Mouse (Mus musculus): ENCODE measurements around the gene Gabrb1. TPM values are rescaled to one million over a fixed set of nuclear protein-coding genes. Genes with fewer than 3 reads are reported as not detected.

The Gabrb1 gene
- polyA plus RNA-seq, 1 experiment = 0.22 TPM

DNA sequence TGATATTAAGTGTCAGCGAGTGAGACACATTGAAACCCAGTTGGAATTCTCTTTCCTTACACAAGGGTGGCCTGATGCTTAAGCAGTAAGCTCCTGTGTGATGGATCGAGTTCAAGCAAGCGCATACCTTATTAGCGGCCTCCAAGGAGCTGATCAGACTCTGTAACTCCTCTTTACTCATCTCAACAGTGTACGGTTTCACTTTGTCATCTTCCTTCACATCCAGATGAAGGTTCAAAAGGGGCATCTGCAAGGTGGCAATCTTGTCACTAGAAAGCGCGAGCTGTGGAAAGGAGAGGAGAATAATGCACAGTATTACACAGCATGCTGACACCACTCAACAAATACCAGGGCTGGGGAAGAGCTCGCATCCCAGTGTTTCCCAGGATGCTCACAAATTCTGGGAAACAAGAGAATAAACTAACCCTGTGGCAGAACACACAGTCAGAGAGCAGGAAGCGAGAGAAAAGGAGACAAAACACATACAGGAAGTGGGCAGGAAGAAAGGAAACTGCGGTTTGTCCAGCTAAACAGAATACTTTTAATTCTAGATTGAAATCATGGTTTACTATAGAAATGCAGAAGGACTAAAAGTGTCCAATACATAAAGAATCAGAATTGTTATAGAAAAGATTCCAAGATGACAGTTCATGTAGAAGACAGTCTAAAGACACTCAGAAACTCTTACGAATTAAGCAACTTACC is 503.0 kb downstream of the Gabrb1 start:
- DNase-seq (ENCODE audit: low spot score) = no peak

DNA sequence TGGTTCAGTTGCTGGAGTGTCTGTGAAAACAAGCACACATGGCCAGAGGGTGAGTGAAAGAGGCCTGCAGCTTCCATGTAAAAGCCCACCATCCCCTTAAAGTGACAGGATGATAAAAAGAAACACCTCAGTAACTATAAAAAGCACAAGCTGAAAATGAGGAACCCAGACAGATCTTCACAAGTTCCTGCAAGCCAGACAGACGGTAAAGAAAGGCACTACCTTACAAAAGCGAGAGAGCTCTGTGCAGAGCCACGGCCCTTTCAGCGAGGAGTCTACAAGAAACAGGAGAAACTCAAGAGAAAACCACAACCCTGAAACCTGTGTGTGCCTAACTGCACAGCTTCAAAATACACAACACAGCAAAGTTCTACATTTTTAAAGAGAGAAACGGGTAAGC is 504.9 kb downstream of the Gabrb1 start:
- no peak for DNase-seq (ENCODE audit: low spot score)

- DNase-seq (ENCODE audit: low spot score) = no peak
Observed at GRCm38 (mm10) chr5:72164386-72164785, 506.5 kb downstream of the Gabrb1 start.

DNA sequence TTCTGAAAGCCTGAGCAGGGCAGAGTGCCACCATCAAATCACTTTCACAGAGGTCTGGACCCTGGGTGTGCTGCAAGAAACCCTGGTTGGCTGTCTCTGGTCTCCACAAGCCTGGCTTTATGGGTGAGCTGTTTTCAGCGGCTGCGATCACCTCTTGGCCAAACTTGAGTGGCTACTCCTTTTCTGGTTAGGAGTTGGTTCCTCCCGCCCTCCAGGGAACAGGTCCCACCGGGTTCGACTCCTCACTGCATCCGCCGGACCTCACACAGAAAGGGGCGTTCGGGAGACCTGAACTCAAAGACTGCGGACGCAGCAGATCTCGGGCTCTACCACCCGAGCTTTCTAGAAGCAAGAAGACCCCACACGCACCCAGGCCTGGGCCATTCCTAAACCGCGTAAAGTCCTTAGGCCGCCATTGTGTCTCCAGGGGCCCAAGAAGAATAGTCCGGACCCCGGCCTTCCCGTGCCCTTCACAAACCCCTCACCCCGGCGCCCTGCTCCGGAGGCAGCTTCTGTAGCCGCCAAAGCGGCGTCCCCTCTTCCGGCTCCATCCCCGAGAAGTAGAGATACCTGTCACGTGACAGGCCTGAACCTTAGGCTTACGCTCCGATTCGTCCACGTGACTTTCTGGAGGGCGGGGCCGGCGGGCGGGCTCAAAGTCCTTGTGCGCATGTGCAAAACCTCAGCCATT is 509.8 kb downstream of the Gabrb1 start, which contains the start of gene Commd8:
Gene Commd8 (minus strand): TSS at position 596 of the 691 bp plus-strand sequence.
- peak; percentile 74 for DNase-seq (ENCODE audit: low spot score)

DNA sequence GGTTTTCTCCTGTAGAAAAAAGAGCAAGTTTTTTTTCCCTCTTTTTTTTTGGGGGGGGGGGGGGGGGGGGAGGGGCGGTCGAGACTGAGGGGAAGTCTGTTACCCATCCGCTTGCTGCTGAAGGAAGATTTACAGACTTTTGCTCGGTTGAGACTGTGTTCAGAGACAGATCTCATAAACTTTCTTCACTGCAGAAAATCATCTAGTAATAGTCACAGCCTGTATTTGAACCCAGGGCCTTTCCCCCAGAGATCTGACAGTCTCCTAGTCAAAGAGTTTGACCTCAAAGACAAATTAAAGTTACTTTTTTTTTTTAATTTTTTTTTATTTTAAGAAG is 510.3 kb downstream of the Gabrb1 start:
- no peak for DNase-seq (ENCODE audit: low spot score)

DNA sequence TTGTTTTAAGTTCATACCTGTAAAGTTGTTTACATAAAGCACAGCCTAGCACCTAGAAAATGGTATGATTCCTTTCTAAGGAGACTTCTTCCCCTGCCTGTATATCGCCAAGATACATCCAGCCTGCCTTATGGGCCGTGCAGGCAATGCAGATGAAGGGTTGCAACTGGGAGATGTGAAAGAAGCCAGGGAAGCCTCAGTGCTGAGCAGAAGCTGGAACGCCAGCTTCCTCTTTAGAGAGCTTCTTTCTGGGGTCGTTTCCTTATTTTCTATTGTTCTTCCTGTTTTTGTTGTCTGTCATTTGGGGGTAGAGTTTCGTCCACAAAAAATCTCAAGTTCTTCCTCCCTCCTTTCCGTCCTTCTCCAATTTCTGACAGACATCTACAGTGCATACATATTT is 512.2 kb downstream of the Gabrb1 start:
- DNase-seq (ENCODE audit: low spot score) = no peak

DNA sequence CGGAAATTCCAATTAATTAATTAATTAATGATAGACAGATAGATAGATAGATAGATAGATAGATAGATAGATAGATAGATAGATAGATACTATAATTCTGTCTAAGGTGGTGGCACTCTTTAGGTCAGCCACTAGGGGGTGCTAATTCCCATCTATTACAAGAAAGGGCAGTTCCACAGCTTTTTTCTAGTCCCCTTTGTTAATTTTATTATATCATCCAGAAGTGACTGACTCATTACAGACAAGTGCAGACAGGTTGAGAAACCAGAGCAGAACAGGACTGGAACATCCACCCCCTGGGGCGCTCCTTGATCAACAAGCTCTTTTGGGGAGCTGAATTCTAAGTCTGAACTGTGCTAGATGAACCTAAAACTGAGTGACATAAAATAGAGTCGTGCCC is 514.8 kb downstream of the Gabrb1 start:
- DNase-seq (ENCODE audit: low spot score) = no peak

DNA sequence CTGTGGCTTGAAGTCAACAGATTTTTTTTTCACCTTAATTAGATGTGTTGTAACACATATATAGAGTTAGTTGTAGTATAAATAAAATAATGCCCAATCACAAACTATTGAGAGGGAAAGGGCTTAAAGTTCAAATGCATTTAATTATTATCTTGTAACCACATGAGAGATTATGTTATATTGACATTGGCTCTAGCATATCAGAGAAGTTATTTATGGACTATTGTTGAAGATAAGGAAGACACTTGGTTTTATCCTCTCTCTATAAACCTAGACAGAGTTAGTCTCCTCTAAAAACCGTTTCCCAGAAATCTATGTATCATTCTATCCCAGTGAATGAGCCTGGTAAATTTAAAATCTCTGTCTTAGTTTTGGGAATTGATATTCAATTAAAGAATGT is 515.6 kb downstream of the Gabrb1 start:
- DNase-seq (ENCODE audit: low spot score) = no peak

DNA sequence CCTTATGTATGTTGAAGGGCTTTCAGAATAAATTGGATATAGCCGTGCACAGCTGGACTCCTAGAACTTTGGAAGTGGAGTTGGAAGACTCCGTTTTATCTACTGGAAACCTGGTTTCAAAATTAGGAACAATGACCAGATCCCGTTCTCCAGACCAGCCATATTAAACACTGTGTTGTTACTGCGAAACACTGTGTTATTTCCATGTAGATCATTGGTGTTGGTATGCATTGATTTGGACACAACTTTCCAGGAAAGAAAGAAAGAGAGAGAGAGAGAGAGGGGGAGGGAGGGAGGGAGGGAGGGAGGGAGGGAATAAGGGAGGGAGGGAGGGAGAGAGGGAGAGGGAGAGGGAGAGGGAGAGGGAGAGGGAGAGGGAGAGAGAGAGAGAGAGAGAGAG is 517.1 kb downstream of the Gabrb1 start:
- DNase-seq (ENCODE audit: low spot score) = no peak

DNA sequence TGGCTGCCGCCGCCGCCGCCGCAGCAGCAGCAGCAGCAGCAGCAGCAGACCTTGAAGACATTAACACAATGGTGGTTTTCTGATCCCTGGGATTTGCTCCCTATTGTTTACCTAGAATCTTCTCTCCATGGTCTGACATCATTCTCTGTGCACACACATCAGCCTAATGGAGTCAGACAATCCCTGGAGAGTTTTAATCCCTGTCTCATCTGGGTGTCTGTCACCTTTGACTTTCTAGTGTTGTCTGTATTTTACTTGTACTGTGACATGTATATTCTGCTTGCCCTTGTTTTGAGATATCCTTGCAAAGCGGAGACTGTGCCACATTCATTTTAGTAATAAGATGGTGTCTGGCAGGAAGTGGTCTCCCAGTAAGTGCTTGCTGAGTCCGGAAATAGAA is 517.6 kb downstream of the Gabrb1 start:
- no peak for DNase-seq (ENCODE audit: low spot score)

DNA sequence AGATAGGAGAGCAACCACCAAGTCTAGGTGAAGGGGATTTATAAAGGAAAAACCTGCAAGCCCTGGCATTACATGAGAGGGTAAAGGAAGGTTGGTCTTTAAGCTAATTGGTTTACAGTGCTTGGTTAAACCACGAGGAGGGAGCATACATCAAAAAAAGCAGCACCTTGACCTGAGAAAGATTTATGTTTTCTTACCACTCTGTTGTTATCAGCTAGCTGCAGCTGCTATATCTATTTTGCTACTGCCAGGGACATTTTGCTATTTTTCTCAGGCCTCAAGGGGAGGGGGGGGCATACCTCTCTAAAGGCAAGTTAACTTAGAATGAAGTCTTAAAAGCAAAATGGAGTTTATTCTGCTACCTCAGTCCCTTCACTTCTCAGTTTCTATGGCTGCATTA is 523.3 kb downstream of the Gabrb1 start:
- no peak for DNase-seq (ENCODE audit: low spot score)

DNA sequence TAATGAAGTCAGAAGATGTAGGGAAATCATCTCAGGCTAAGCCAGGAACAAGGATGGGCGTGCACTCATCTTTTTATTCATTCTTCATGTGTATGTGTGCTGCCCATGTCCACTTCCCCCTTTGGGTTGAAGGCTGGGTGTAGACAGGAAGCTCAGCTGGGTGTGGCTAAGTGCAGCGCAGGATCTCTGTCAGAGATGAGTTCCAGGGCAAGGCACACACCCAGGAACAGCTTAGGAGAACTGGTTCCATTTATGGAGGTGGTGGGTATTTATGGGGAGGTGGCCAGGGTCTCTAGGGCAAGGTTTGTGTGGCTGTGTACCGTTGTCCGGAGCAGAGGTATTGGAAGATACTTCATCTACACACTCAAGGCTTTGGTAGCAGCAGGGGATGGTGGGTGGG is 524.9 kb downstream of the Gabrb1 start:
- DNase-seq (ENCODE audit: low spot score) = no peak

GRCm38 (mm10) chr5:72183929-72184328 is 526.0 kb downstream of the Gabrb1 start:
- no peak for DNase-seq (ENCODE audit: low spot score)

GRCm38 (mm10) chr5:72184437-72185100 is 526.7 kb downstream of the Gabrb1 start:
- no peak for DNase-seq (ENCODE audit: low spot score)

- DNase-seq (ENCODE audit: low spot score) = no peak
Observed at GRCm38 (mm10) chr5:72191154-72191553, 533.2 kb downstream of the Gabrb1 start.

- DNase-seq (ENCODE audit: low spot score) = no peak
Observed at GRCm38 (mm10) chr5:72191932-72192331, 534.0 kb downstream of the Gabrb1 start.

GRCm38 (mm10) chr5:72195442-72195841 is 537.5 kb downstream of the Gabrb1 start:
- no peak for DNase-seq (ENCODE audit: low spot score)

Other genes starting within 250 kb of the Gabrb1 start
- not detected in 2 replicates for gene Cox7b2, start 109.9 kb upstream of the Gabrb1 start, polyA plus RNA-seq (2012; rRNA removed)
- gene Gabra4, start 195 bp downstream of the Gabrb1 start, polyA plus RNA-seq (2012; rRNA removed) = 0.25 and 0.32 TPM in 2 replicates